Mouse (Mus musculus): ENCODE data around the gene Rpn1.

DNA sequence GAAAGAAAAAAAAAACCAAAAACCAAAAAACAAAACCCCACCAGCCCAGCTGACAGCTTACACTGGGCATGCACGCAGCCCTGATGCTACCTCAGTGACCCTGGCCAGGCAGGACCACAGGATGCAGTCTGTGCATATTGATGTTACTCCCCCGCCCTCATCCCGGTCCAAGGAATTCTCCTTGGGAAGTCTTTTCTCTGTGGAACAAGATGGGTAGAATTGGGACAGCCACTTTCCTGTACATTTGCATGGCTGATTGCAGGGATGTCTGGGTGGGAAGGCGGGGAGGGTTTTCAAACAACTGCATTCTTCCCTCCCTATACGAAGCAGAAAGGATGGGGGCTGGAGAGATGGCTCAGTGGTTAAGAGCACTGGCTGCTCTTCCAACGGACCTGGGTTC lies 68.7 kb downstream of the Rpn1 start:
- no peak for TF ChIP-seq CTCF (IDR thresholded peaks at IDR 0.05; ENCODE audit: control insufficient read depth, insufficient read depth, insufficient read length)
- no peak for TF ChIP-seq MAX (IDR thresholded peaks at IDR 0.05)
- TF ChIP-seq MYOG (IDR thresholded peaks at IDR 0.05; ENCODE audit: control insufficient read depth, extremely low read depth, insufficient read length), result no peak
- TF ChIP-seq USF1 (IDR thresholded peaks at IDR 0.05; ENCODE audit: low read depth), result no peak
- TF ChIP-seq MYOD1 (IDR thresholded peaks at IDR 0.05; ENCODE audit: control insufficient read depth, insufficient read length, low read depth), result no peak
